Mouse (Mus musculus): ENCODE data around the gene Med13l. TPM values are rescaled to one million over a fixed set of nuclear protein-coding genes. Genes with fewer than 3 reads are reported as not detected.

The Med13l gene
- polyA plus RNA-seq (2015; fragmentation: Nextera tagmentation; extraction: Ambion mirVana) = 23.7 and 23.9 TPM in 2 replicates

DNA sequence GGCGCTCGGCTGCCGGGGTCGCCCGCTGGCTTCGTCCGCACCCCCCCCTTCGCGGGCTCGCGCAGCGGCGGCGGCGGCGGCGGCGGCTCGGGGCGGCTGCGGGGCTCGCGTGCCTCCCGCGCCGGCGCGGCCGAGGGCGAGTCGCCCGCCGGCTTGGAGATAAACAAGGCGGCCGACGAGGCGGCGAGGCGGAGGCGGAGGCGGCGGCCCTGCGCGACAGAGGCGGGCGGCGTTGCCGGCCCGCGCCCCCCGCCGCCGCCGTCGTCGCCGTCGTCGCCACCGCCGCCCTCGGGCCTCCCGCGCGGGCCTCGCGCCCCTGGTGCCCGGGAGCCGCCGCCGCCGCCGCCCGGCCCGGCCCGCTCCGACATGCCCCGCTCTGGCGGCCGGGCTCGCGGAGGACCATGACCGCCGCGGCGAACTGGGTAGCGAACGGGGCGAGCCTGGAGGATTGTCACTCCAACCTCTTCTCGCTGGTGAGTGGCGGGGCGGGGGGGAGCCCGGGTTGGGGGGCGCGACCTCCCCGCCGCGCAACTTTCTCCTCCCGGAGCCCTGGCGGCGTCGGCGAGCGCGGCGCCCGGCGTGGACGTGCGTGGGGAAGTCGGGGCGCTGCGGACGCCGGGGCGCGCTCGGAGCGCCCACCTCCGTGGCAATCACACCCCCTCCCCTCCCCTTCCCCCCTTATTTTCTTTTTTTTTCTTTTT lies at the start of gene Med13l:
Gene Med13l (plus strand): TSS at position 295 of the 701 bp plus-strand sequence.
- no peaks in the 10 kb centered on the region for H3K27me3 ChIP-seq
- H3K4me1 ChIP-seq = peaks cover 42% of the 10 kb centered on the region
- peak; percentile 61 for ATAC-seq (replicated peaks)
- H3K9ac ChIP-seq (replicated peaks) = peak within 1 kb of the TSS; percentile 84
- no peaks in the 10 kb centered on the region for H3K36me3 ChIP-seq
- no peaks in the 10 kb centered on the region for H3K9me3 ChIP-seq
- peak within 1 kb of the TSS; percentile 85 for H3K4me3 ChIP-seq
- peak within 1 kb of the TSS; percentile 53 for H3K4me2 ChIP-seq (replicated peaks)
- under 1% methylated on average over 54 of the region's 120 CpGs for WGBS
- peak within 1 kb of the TSS; percentile 97 for H3K27ac ChIP-seq (replicated peaks)

DNA sequence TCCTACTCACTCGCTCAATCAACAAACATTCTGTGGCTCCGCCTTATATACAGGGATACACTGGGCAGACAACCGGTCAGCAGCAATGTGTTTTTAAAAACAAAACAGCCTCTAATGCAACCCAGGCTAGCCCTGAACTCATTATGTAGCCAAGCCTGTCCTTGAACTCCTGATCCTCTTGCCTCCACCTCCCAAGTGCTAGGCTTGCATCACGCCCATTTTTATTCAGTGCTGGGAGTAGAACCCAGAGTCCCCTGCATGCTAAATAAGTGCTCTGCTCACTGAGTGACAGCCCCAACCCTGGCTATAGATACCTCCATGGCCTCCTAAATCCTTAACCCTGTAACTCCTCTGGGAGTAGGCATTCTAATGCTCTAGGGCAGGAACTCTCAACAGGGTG lies 49.5 kb upstream of the Med13l start:
- no peaks in the 10 kb centered on the region for H3K36me3 ChIP-seq
- peaks cover 33% of the 10 kb centered on the region for H3K4me1 ChIP-seq
- no peak overlapping the region for H3K4me2 ChIP-seq (replicated peaks)
- H3K9ac ChIP-seq (replicated peaks) = no peak overlapping the region
- no peak for ATAC-seq (replicated peaks)
- no peaks in the 10 kb centered on the region for H3K9me3 ChIP-seq
- no peaks in the 10 kb centered on the region for H3K27me3 ChIP-seq
- WGBS = 88% methylated on average over 4 of the region's 4 CpGs
- no peak overlapping the region for H3K27ac ChIP-seq (replicated peaks)
- no peak overlapping the region for H3K4me3 ChIP-seq

DNA sequence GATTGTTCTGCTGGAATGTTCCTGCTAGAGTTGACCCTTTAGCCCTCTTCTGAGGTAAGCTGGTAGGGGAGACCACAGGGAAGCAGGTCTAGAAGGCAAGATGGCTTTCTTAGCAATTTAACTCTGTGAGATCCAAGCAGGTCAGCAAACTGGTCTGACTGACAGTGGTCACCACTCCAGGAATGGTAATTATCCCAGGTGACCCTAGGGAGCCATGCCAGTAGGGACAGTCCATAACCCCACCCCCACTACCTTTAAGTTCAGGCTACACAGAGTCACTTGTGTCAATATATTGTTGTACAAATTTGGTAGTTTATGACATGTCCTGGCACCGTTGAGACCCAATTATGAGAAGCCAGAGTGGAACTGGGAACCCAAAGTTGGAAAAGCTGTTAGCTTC lies 47.5 kb upstream of the Med13l start:
- ATAC-seq (replicated peaks) = no peak
- no peak overlapping the region for H3K9ac ChIP-seq (replicated peaks)
- H3K9me3 ChIP-seq = no peaks in the 10 kb centered on the region
- H3K4me3 ChIP-seq = no peak overlapping the region
- H3K36me3 ChIP-seq = no peaks in the 10 kb centered on the region
- no peaks in the 10 kb centered on the region for H3K27me3 ChIP-seq
- WGBS = 52% methylated on average over 1 of the region's 1 CpGs
- H3K27ac ChIP-seq (replicated peaks) = no peak overlapping the region
- H3K4me2 ChIP-seq (replicated peaks) = no peak overlapping the region
- peaks cover 40% of the 10 kb centered on the region for H3K4me1 ChIP-seq

DNA sequence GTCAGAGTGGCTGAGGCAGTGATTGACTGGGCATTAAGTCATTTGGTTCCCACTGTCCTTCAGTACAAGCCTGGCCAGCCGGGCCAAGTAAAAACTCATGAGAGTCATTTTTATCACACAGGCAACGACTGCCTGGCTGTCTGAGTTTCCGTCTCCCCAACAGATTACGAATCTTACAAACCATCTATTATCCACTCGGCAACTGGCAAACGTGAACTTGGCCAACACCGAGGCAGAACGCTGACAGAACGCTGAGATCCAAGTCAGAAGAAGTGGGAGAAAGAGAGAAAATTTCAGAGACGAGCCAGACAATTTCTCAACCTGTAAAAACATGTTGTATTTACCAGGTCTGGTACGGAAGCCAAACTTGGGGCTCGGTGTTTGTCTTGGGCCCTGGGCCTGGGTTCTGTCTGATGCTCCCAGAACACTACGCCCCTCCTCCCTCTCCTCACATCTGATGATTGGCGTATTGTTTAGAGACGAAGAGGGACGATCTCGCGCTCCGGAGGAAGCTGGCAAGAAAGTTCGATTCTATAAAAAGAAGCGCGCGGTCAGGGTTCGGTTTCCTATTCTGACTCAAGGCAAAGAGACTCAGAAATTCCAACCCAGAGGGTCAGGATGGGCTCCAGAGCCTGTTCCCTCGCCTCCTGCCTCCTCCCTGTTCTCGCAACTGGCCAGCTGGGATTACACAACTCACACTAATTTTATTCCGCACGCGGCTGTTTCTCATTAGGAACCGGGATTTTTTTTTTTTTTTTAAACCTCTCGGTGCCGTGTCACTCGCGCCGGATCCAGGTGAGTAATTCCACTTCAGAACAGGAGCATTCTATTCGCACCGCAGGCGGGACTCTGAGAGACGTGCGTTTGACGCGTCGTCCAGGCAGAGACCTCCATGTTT lies 46.6 kb upstream of the Med13l start:
- Histone ChIP-seq H3K36me3 (no peaks in the 10 kb centered on the region), H3K9ac (replicated peaks) (peak overlapping the region; percentile 18; the same call in 1 of the 2 replicates), H3K9me3 (no peaks in the 10 kb centered on the region), H3K4me2 (replicated peaks) (peak overlapping the region; percentile 46), H3K4me1 (peaks cover 40% of the 10 kb centered on the region), H3K27me3 (no peaks in the 10 kb centered on the region), H3K4me3 (peak overlapping the region; percentile 23), H3K27ac (replicated peaks) (peak overlapping the region; percentile 73)
- WGBS = 2% methylated on average over 43 of the region's 43 CpGs
- ATAC-seq (replicated peaks) = 0 out of 2 replicates have a peak, but pooled peaks have one; percentile 39

DNA sequence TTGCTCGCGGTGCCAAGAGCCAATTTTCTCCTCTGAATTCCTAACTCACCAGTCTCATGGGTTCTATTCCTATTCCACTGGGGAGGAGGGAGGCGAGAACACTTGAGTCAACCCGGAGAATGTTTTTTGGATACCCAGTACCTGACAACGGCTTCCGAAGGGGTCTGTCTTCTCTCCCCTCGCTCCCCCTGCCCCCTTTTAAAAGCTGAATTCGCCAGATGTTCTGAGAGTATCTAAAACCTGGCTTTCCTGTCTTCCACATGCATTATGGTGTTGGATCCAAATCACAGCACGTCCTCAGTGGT lies 46.0 kb upstream of the Med13l start:
- Histone ChIP-seq H3K27me3 (no peaks in the 10 kb centered on the region), H3K4me2 (replicated peaks) (peak overlapping the region; percentile 46), H3K9ac (replicated peaks) (0 out of 2 replicates have a peak overlapping the region, but pooled peaks have one; percentile 18)

DNA sequence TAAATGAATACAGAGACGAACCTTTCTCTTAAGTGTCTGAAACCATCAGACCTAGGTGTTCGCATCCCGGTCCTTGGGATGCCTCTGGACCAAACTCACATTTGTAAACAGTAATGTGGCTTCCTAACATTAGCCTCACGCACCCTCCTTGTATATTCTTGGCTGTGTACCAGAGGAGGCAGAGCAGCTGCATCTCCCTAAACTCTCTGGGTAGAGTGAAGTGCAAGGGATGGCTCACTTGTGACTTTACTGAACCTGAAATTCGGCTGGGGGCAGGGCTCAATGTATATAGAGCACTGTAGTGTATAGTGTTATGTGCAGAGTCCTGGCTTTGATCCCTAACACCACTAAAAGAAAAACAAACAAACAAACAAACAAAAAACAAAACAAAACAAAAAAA lies 45.6 kb upstream of the Med13l start:
- H3K27me3 ChIP-seq = no peaks in the 10 kb centered on the region

More for the DNA sequence above, 46.0 kb upstream of the Med13l start:
- no peaks in the 10 kb centered on the region for H3K9me3 ChIP-seq
- H3K27ac ChIP-seq (replicated peaks) = peak overlapping the region; percentile 73
- no peak for ATAC-seq (replicated peaks)
- H3K4me3 ChIP-seq = peak overlapping the region; percentile 23
- no peaks in the 10 kb centered on the region for H3K36me3 ChIP-seq
- 20% methylated on average over 9 of the region's 9 CpGs for WGBS
- H3K4me1 ChIP-seq = peaks cover 40% of the 10 kb centered on the region

GRCm38 (mm10) chr5:118515280-118515721 lies 45.2 kb upstream of the Med13l start:
- H3K4me1 ChIP-seq = peaks cover 40% of the 10 kb centered on the region
- peak overlapping the region; percentile 46 for H3K4me2 ChIP-seq (replicated peaks)
- H3K36me3 ChIP-seq = no peaks in the 10 kb centered on the region
- no peaks in the 10 kb centered on the region for H3K9me3 ChIP-seq
- peak; percentile 75 for ATAC-seq (replicated peaks)
- WGBS = 10% methylated on average over 11 of the region's 11 CpGs
- H3K27me3 ChIP-seq = no peaks in the 10 kb centered on the region
- no peak overlapping the region for H3K9ac ChIP-seq (replicated peaks)
- peak overlapping the region; percentile 73 for H3K27ac ChIP-seq (replicated peaks)
- H3K4me3 ChIP-seq = no peak overlapping the region

More for the DNA sequence above, 45.6 kb upstream of the Med13l start:
- 36% methylated on average over 5 of the region's 5 CpGs for WGBS
- Histone ChIP-seq H3K4me2 (replicated peaks) (peak overlapping the region; percentile 46), H3K36me3 (no peaks in the 10 kb centered on the region), H3K9me3 (no peaks in the 10 kb centered on the region), H3K27ac (replicated peaks) (peak overlapping the region; percentile 73), H3K9ac (replicated peaks) (no peak overlapping the region), H3K4me1 (peaks cover 40% of the 10 kb centered on the region), H3K4me3 (no peak overlapping the region; the same call in 1 of the 2 replicates)
- no peak for ATAC-seq (replicated peaks)

DNA sequence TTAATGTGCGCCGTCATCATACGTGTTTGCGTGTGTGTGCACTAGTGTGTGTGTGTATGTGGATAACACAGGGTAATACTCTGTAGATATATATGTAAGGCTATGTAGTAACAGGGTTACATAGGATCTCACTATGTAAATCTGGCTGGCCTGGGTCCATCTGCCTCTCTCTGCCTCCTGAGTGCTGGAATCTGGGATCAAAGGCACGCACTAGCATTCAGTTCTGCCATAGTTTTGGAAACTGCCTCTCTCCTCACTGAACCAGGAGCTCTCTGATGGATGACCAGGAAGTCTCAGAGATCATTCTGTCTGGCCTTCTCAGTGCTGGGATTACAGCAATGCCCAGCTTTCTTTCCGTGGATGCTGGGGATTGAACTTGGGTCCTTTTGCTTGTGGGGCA lies 44.4 kb upstream of the Med13l start:
- 77% methylated on average over 6 of the region's 6 CpGs for WGBS
- Histone ChIP-seq H3K4me3 (no peak overlapping the region), H3K4me1 (peaks cover 40% of the 10 kb centered on the region), H3K4me2 (replicated peaks) (no peak overlapping the region), H3K36me3 (no peaks in the 10 kb centered on the region), H3K9me3 (no peaks in the 10 kb centered on the region), H3K9ac (replicated peaks) (no peak overlapping the region), H3K27me3 (no peaks in the 10 kb centered on the region), H3K27ac (replicated peaks) (no peak overlapping the region; the same call in 1 of the 2 replicates)
- ATAC-seq (replicated peaks) = no peak

DNA sequence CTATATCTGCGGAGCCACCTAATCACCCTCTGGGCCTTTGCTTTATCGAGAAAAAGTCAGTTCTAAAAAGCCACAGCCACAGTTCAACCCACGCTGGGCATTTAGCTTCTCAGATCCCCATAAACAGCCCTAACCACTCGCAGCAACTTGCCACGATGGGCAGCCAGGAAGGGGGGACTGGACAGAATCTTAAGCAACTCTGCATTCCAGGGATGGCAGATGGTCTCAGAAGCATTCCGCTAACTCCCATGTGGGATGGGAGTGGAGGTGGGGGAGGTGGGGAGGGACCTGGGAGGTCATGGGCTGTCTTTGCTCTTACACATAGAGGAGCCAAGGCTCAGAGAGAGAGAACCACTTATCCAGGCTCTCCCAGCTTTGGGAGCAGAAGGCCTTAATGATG lies 44.0 kb upstream of the Med13l start:
- H3K4me3 ChIP-seq = no peak overlapping the region
- no peaks in the 10 kb centered on the region for H3K36me3 ChIP-seq
- H3K27ac ChIP-seq (replicated peaks) = no peak overlapping the region
- ATAC-seq (replicated peaks) = no peak
- H3K4me1 ChIP-seq = peaks cover 40% of the 10 kb centered on the region
- H3K9ac ChIP-seq (replicated peaks) = no peak overlapping the region
- no peak overlapping the region for H3K4me2 ChIP-seq (replicated peaks)
- no peaks in the 10 kb centered on the region for H3K9me3 ChIP-seq
- H3K27me3 ChIP-seq = no peaks in the 10 kb centered on the region
- 51% methylated on average over 6 of the region's 6 CpGs for WGBS

- Histone ChIP-seq H3K9ac (replicated peaks) (no peak overlapping the region), H3K4me3 (no peak overlapping the region), H3K36me3 (no peaks in the 10 kb centered on the region), H3K4me2 (replicated peaks) (no peak overlapping the region), H3K27ac (replicated peaks) (no peak overlapping the region), H3K9me3 (no peaks in the 10 kb centered on the region), H3K27me3 (no peaks in the 10 kb centered on the region), H3K4me1 (peaks cover 12% of the 10 kb centered on the region)
- ATAC-seq (replicated peaks) = no peak
- 25% methylated on average over 3 of the region's 3 CpGs for WGBS
Measured at GRCm38 (mm10) chr5:118520457-118520856, 40.0 kb upstream of the Med13l start.

DNA sequence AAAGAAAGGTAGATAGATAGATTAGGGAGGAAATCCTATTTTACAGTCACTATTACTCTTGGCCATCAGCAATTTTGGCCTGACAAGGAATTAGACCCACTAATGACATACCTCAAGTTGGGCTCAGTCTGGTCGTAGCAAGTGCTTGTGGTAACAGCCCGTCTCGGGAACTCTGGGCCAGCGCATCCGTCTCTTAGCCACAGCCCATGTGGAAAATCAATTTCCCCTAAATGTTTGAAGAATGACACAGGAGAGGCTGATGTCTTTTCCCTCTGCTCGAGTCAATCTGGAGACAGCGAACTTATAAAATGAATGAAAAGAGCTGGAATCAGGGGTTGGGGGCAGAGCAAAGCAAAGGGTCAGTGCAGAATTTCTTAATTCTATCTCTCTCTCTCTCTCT lies 36.1 kb upstream of the Med13l start:
- H3K36me3 ChIP-seq = no peaks in the 10 kb centered on the region
- no peaks in the 10 kb centered on the region for H3K9me3 ChIP-seq
- H3K4me2 ChIP-seq (replicated peaks) = no peak overlapping the region
- H3K4me1 ChIP-seq = peaks cover 2% of the 10 kb centered on the region; the same call in 1 of the 2 replicates
- no peaks in the 10 kb centered on the region for H3K27me3 ChIP-seq
- no peak for ATAC-seq (replicated peaks)
- H3K4me3 ChIP-seq = no peak overlapping the region
- H3K27ac ChIP-seq (replicated peaks) = no peak overlapping the region
- 86% methylated on average over 7 of the region's 7 CpGs for WGBS
- no peak overlapping the region for H3K9ac ChIP-seq (replicated peaks)

- H3K36me3 ChIP-seq = no peaks in the 10 kb centered on the region
- 85% methylated on average over 6 of the region's 6 CpGs for WGBS
- no peaks in the 10 kb centered on the region for H3K9me3 ChIP-seq
- H3K9ac ChIP-seq (replicated peaks) = no peak overlapping the region
- H3K27ac ChIP-seq (replicated peaks) = no peak overlapping the region
- ATAC-seq (replicated peaks) = no peak
- H3K27me3 ChIP-seq = no peaks in the 10 kb centered on the region
- peaks cover 5% of the 10 kb centered on the region; the same call in 1 of the 2 replicates for H3K4me1 ChIP-seq
- H3K4me2 ChIP-seq (replicated peaks) = no peak overlapping the region
- no peak overlapping the region for H3K4me3 ChIP-seq
Measured at GRCm38 (mm10) chr5:118525634-118526033, 34.8 kb upstream of the Med13l start.
